Mouse (Mus musculus) brain, embryonic 14.5 days (tissue): ENCODE data around the gene Slc9a5.

Experiments used
- CTCF ChIP-seq: fragments of 200-500 bp; IDR thresholded peaks from 2 replicates; pipeline ENCODE4 v1.5.1; 2012; ENCODE audit warnings: inconsistent platforms, mild to moderate bottlenecking, moderate library complexity, borderline replicate concordance; ENCODE audit not compliant: insufficient read depth, insufficient read length; ENCODE audit errors: extremely low read depth
- POLR2A ChIP-seq: fragments of 200-500 bp; IDR thresholded peaks from 2 replicates; pipeline ENCODE4 v1.6.1; 2012; ENCODE audit warnings: mild to moderate bottlenecking, inconsistent platforms, borderline replicate concordance; ENCODE audit not compliant: poor library complexity, insufficient read depth, insufficient read length, severe bottlenecking; ENCODE audit errors: extremely low read depth

- TF ChIP-seq POLR2A, result no peak
- TF ChIP-seq CTCF, result no peak
Measured at GRCm38 (mm10) chr8:105354549-105354948, 5.9 kb downstream of the Slc9a5 start.
